Mouse (Mus musculus): Measurements from ENCODE around the gene Smad9.

Gene Smad9

GRCm38 (mm10) chr3:54759211-54759610, 3.8 kb downstream of the Smad9 start:
- no peak for DNase-seq

- no peak for DNase-seq
These were observed 5.1 kb downstream of the Smad9 start for GRCm38 (mm10) chr3:54760321-54761115.

GRCm38 (mm10) chr3:54761258-54761657, 5.9 kb downstream of the Smad9 start:
- no peak for DNase-seq

- DNase-seq = peak; percentile 43 to 68
These were observed 9.0 kb downstream of the Smad9 start for GRCm38 (mm10) chr3:54764418-54764817.

GRCm38 (mm10) chr3:54765521-54765920, 10.1 kb downstream of the Smad9 start:
- peak in 1 of 2 experiments; percentile 16 for DNase-seq

- no peak for DNase-seq
These were observed 10.7 kb downstream of the Smad9 start for GRCm38 (mm10) chr3:54766034-54766433.

- no peak for DNase-seq
These were observed 11.4 kb downstream of the Smad9 start for GRCm38 (mm10) chr3:54766811-54767210.

- no peak for DNase-seq
These were observed 13.2 kb downstream of the Smad9 start for GRCm38 (mm10) chr3:54768592-54768991.

GRCm38 (mm10) chr3:54769349-54770275, 14.2 kb downstream of the Smad9 start:
- DNase-seq = no peak

- DNase-seq = no peak
These were observed 18.2 kb downstream of the Smad9 start for GRCm38 (mm10) chr3:54773613-54774012.

- DNase-seq = no peak
These were observed 20.7 kb downstream of the Smad9 start for GRCm38 (mm10) chr3:54775989-54776631.

GRCm38 (mm10) chr3:54790601-54791000, 35.2 kb downstream of the Smad9 start:
- DNase-seq = no peak

- no peak for DNase-seq
These were observed 36.7 kb downstream of the Smad9 start for GRCm38 (mm10) chr3:54791822-54792677.

- no peak for DNase-seq
These were observed 38.4 kb downstream of the Smad9 start for GRCm38 (mm10) chr3:54793762-54794161.

GRCm38 (mm10) chr3:54795379-54795778, 40.0 kb downstream of the Smad9 start:
- DNase-seq = no peak

- DNase-seq = peak in 1 of 2 experiments; percentile 27
These were observed 40.4 kb downstream of the Smad9 start for GRCm38 (mm10) chr3:54795806-54796205.

GRCm38 (mm10) chr3:54797211-54797610, 41.8 kb downstream of the Smad9 start:
- peak; percentile 52 to 79 for DNase-seq

GRCm38 (mm10) chr3:54803713-54804112, 48.3 kb downstream of the Smad9 start:
- no peak for DNase-seq

- DNase-seq = peak; percentile 32 to 58
These were observed 51.8 kb downstream of the Smad9 start for GRCm38 (mm10) chr3:54807061-54807661.

- peak; percentile 97 to 99 for DNase-seq
These were observed 52.4 kb downstream of the Smad9 start, which contains the start of gene Rfxap for GRCm38 (mm10) chr3:54807666-54808217. TSS of gene Rfxap (minus strand) at chr3:54807791.

GRCm38 (mm10) chr3:54809111-54809510, 53.7 kb downstream of the Smad9 start:
- no peak for DNase-seq
